Mouse (Mus musculus) left cerebral cortex, adult 2 months (tissue): ENCODE data around the gene Ints3. TPM values are rescaled to one million over a fixed set of nuclear protein-coding genes. Genes with fewer than 3 reads are reported as not detected.
"Not testable (repeated sequence)": the region's sequence is repeated elsewhere in the genome, so short reads cannot be mapped to it uniquely, and the experiment has no call there.

Experiments used
- DNase-seq, 2 experiments: peaks; one replicate each; pipeline ENCODE4 v3.0.0; 2021 to 2022; ENCODE audit warnings: low spot score in 2 of 2, mixed read lengths in 1 of 2; ENCODE audit errors: extremely low spot score in 1 of 2
- H3K27ac ChIP-seq: fragments of 200-600 bp; 2 replicates; pipeline ENCODE4 v1.8.1; 2022
- H3K4me3 ChIP-seq: fragments of 200-600 bp; 2 replicates; pipeline ENCODE4 v1.8.1; 2022
- CTCF ChIP-seq: fragments of 200-600 bp; IDR thresholded peaks from 2 replicates; pipeline ENCODE4 v1.8.1; 2022; ENCODE audit warnings: antibody characterized with exemption, mild to moderate bottlenecking, moderate library complexity
- intact Hi-C: fragments of 180-260 bp; cut with DNase I; formaldehyde crosslinking; loops from one replicate; pipeline ENCODE4 v1.15.1; 2025
- total RNA-seq, 2 experiments: library from RNA; stranded (reverse); gene quantifications; 2 replicates each; pipeline ENCODE4 v1.2.3; 2021

Gene Ints3
- total RNA-seq, 2 experiments from 2014 or later: 62.1 to 65.7 TPM

DNA sequence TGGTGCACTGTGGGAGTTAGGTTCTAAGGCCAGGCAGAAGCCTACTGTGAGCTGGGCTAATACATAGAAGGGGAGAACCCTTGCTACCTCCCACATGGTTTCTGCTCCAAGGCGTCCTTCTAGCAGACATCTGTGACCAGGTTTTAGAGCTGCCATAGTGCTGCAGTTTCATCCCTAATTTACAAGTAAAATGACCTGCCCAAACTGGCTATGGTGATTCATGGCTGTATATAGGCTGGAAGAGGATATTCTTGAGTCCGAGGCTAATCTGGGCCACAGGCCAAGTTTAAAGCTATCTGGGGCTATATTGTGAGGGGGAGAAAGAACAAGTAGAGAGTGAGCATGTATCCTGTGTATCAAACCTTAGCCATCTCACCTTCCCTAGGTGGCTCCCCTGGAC is 64.4 kb downstream of the Ints3 start:
- intact Hi-C loops: loop anchor here (10.0 kb wide), 1 partner anchor 244 kb away; no protein-coding TSS in a partner anchor
- H3K4me3 ChIP-seq: no peak overlapping the region

GRCm38 (mm10) chr3:90367001-90367632 is 66.3 kb downstream of the Ints3 start:
- intact Hi-C loops: loop anchor here (10.0 kb wide), 1 partner anchor 242 kb away; no protein-coding TSS in a partner anchor
- Histone ChIP-seq H3K27ac (no peak overlapping the region), H3K4me3 (no peak overlapping the region)
- DNase-seq: no peak
- TF ChIP-seq CTCF: no peak

More for the DNA sequence above, 64.4 kb downstream of the Ints3 start:
- no peak for TF ChIP-seq CTCF
- H3K27ac ChIP-seq: no peak overlapping the region; the same call in 1 of the 2 replicates
- peak in 1 of 2 experiments; percentile 55 for DNase-seq

DNA sequence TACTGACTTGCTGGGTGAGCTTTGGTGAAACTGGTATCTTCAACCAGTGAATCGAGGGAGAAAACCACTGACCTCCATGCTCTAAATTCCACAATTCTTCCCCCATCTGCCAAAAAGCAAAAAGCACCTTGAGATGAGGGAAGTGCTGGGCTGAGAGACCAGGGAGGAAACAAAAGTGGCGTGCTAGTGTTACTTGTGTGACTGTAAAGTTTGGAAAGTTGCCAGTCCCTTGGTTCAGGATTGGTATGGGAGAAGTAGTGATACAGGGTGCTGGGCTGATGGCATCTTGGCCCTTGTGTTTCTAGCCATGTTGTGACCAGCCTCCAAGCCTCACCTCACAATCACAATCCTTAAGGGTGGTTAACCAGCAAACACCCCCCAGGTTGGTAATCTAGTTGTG is 71.1 kb downstream of the Ints3 start:
- no peak overlapping the region for H3K27ac ChIP-seq
- H3K4me3 ChIP-seq: no peak overlapping the region
- no peak for DNase-seq
- no peak for TF ChIP-seq CTCF
- intact Hi-C loops: loop anchor here (10.0 kb wide), 1 partner anchor 238 kb away; no protein-coding TSS in a partner anchor

DNA sequence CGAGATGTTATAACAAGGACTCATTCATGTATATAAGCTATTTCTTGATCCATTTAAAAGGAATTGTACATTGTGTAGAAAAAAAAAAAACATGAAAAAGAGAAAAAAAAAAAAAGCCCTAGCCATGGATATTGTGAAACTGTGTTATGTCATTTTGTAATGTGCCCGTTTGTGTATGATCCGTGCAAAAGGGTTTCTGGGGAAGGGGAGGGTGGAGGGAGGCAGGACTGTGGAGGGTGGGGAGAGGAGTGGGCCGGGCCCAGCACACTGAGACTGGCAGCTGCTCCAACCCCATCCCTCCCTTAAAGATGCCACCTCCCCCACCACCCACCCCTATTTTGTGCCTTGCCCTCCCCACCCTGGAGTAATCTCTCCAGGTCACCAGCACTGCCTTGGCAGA is 71.9 kb downstream of the Ints3 start:
- DNase-seq: no peak
- Histone ChIP-seq H3K4me3 (no peak overlapping the region), H3K27ac (no peak overlapping the region)
- intact Hi-C loops: loop anchor here (10.0 kb wide), 1 partner anchor 237 kb away; no protein-coding TSS in a partner anchor
- TF ChIP-seq CTCF: no peak

- no peak overlapping the region for H3K4me3 ChIP-seq
- no peak for DNase-seq
- TF ChIP-seq CTCF: no peak
- no peak overlapping the region for H3K27ac ChIP-seq
- intact Hi-C loops: no loop called here
Measured at GRCm38 (mm10) chr3:90359230-90359629, 74.2 kb downstream of the Ints3 start.

- intact Hi-C loops: no loop called here
- TF ChIP-seq CTCF: no peak
Measured at GRCm38 (mm10) chr3:90357959-90358358, 75.5 kb downstream of the Ints3 start.

DNA sequence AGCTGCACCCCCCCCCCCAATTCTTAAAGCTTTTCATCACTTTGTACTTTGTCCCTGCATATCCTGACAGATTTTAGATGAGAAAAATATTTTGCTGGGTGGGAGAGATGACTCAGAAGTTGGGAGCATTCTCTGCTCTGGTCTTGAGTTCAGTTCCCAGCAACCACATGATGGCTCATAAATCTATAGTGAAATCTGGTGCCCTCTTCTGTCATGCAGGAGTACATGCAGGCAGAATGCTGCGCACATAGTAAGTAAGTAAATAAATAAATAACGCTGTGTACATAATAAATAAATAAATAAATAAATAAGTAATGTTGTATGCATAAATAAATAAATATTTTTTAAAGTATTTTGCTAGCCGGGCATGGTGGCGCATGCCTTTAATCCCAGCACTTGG is 85.6 kb downstream of the Ints3 start:
- Histone ChIP-seq H3K4me3 (no peak overlapping the region), H3K27ac (no peak overlapping the region)
- peak; percentile 8; the same call in 1 of the 2 replicates for TF ChIP-seq CTCF
- intact Hi-C loops: no loop called here
- DNase-seq: no peak

More at GRCm38 (mm10) chr3:90357959-90358358, 75.5 kb downstream of the Ints3 start:
- Histone ChIP-seq H3K27ac (no peak overlapping the region), H3K4me3 (no peak overlapping the region)
- no peak for DNase-seq

DNA sequence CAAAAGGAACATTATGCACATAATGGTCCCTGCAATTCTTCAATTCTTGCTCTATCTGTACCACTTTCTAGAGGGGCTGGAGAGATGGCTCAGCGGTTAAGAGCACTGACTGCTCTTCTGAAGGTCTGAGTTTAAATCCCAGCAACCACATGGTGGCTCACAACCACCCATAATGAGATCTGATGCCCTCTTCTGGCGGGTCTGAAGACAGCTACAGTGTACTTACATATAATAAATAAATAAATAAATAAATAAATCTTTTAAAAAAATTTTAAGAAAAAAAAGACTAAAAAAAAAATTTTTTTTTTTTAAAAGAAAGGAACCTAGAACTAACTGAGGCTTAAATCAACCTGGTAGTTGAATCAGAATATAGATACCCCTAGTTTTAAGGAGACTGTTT is 90.6 kb downstream of the Ints3 start:
- TF ChIP-seq CTCF: peak; percentile 13
- DNase-seq, intact Hi-C loops, H3K27ac ChIP-seq, H3K4me3 ChIP-seq: not testable (repeated sequence)

Other genes starting within 250 kb of the Ints3 start
- 100 to 1,000 TPM; 799 to 888 TPM for gene Rps27, start 220.0 kb downstream of the Ints3 start, total RNA-seq
- gene Rab13, start 219.9 kb downstream of the Ints3 start, total RNA-seq: 1 to 10 TPM; 7.9 to 8.9 TPM
- 10 to 100 TPM; 43.8 to 49.5 TPM for gene Jtb, start 202.0 kb downstream of the Ints3 start, total RNA-seq
- under 1 TPM; 0.42 to 0.50 TPM for gene Creb3l4, start 190.1 kb downstream of the Ints3 start, total RNA-seq
- gene Slc39a1, start 185.4 kb downstream of the Ints3 start, total RNA-seq: 10 to 100 TPM; 38.8 to 43.0 TPM
- gene Crtc2, start 179.5 kb downstream of the Ints3 start, total RNA-seq: 10 to 100 TPM; 39.5 to 43.6 TPM
- 10 to 100 TPM; 35.0 to 36.7 TPM for gene Dennd4b, start 168.4 kb downstream of the Ints3 start, total RNA-seq
- 100 to 1,000 TPM in 1 of 2 experiments, 10 to 100 TPM in 1; 93.5 to 103 TPM for gene Gatad2b, start 140.4 kb downstream of the Ints3 start, total RNA-seq
- 1 to 10 TPM; 8.1 to 8.3 TPM for gene Slc27a3, start 43.7 kb downstream of the Ints3 start, total RNA-seq
- 1 to 10 TPM; 3.3 TPM for gene Npr1, start 32.2 kb upstream of the Ints3 start, total RNA-seq
- gene Ilf2, start 42.5 kb upstream of the Ints3 start, total RNA-seq: 10 to 100 TPM; 75.1 to 92.3 TPM
- 10 to 100 TPM; 48.8 to 50.9 TPM for gene Snapin, start 57.4 kb upstream of the Ints3 start, total RNA-seq
- gene Chtop, start 75.9 kb upstream of the Ints3 start, total RNA-seq: 100 to 1,000 TPM; 164 TPM
- gene S100a1, start 80.8 kb upstream of the Ints3 start, total RNA-seq: 100 to 1,000 TPM; 119 to 123 TPM
- gene S100a13, start 80.8 kb upstream of the Ints3 start, total RNA-seq: 10 to 100 TPM; 15.4 to 18.1 TPM
- under 1 TPM in 1 of 2 experiments, not detected in 1; 0.34 TPM for gene S100a14, start 93.2 kb upstream of the Ints3 start, total RNA-seq
- 10 to 100 TPM; 60.2 to 70.1 TPM for gene S100a16, start 103.6 kb upstream of the Ints3 start, total RNA-seq
- under 1 TPM; 0.56 to 0.81 TPM for gene S100a3, start 127.0 kb upstream of the Ints3 start, total RNA-seq
- gene S100a2, start 156.6 kb upstream of the Ints3 start, total RNA-seq: not detected
- not detected for gene Gm42674, start 168.3 kb upstream of the Ints3 start, total RNA-seq
- gene S100a4, start 170.1 kb upstream of the Ints3 start, total RNA-seq: 1 to 10 TPM; 4.6 to 4.8 TPM
- gene S100a5, start 174.9 kb upstream of the Ints3 start, total RNA-seq: not detected
- 10 to 100 TPM; 28.8 to 31.0 TPM for gene S100a6, start 179.3 kb upstream of the Ints3 start, total RNA-seq
- gene S100a7a, start 220.4 kb upstream of the Ints3 start, total RNA-seq: 1 to 10 TPM in 1 of 2 experiments, under 1 TPM in 1; 0.72 to 1.1 TPM
- 1 to 10 TPM in 1 of 2 experiments, not detected in 1; 3.0 TPM for gene S100a8, start 235.4 kb upstream of the Ints3 start, total RNA-seq